Comparison of ENCODE assay signal across 20 mouse cellular contexts in the genomic region with DNA sequence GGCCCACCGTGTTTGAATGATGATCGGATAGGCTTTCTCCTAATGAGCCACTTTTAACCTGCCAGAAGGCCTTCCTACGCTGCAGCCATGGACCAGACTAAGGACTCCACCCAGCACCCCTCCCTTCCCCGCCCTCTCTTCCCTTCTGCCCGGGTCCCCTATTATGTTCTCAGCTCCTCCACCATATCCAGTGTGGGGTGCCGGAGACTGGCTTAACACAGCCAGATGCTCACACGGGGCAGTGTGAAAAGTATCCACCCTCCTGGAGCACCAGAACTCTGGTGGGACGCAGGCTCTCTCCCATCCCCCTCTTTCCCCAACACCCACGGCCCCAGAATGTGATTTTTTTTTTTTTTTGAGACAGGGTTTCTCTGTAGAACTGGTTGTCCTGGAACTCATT. TPM values are rescaled to one million over a fixed set of nuclear protein-coding genes. Genes with fewer than 3 reads are reported as not detected.
DNase-seq lines count a peak whose midpoint lies in the region; ATAC-seq and TF ChIP-seq lines count a peak whose summit lies in the region.
"Had no signal": no experiment of that assay in that cellular context is flagged by ENCODE, and none has a peak within 500 bp of the region (broad histone marks: within the 10 kb centered on the region; RNA-seq: fewer than 3 reads in every experiment).

No protein-coding gene starts in this region.

- ATAC-seq in limb, embryonic 12.5 days (ENCODE audit: insufficient number of reproducible peaks, insufficient read depth, low FRiP score, low TSS enrichment, low read depth) = no peak
- ATAC-seq in liver, postnatal 0 days = no peak
- no peak for ATAC-seq in neural tube, embryonic 15.5 days (ENCODE audit: low FRiP score)
- ATAC-seq: CD4-positive, CD25-positive, alpha-beta regulatory T cell, adult 4 months; Patski had no signal

- H3K9me3 ChIP-seq in limb, embryonic 12.5 days = no peaks in the 10 kb centered on the region
- H3K9me3 ChIP-seq in limb, embryonic 10.5 days (replicated peaks) = no peaks in the 10 kb centered on the region
- H3K9me3 ChIP-seq in liver, postnatal 0 days (ENCODE audit: low read length) = no peaks in the 10 kb centered on the region
- H3K9me3 ChIP-seq in neural tube, embryonic 15.5 days (replicated peaks) = no peaks in the 10 kb centered on the region
- H3K9me3 ChIP-seq: embryonic facial prominence, embryonic 12.5 days; neural tube, embryonic 12.5 days had no signal

- no peak for TF ChIP-seq CTCF in liver, postnatal 0 days (IDR thresholded peaks at IDR 0.05; ENCODE audit: low read depth)

- no peak overlapping the region for H3K4me2 ChIP-seq in limb, embryonic 12.5 days
- no peak overlapping the region for H3K4me2 ChIP-seq in liver, postnatal 0 days (ENCODE audit: low read depth, low read length)
- H3K4me2 ChIP-seq in neural tube, embryonic 15.5 days = no peak overlapping the region
- H3K4me2 ChIP-seq: embryonic facial prominence, embryonic 12.5 days; neural tube, embryonic 12.5 days had no signal

- no peak overlapping the region for H3K4me3 ChIP-seq in limb, embryonic 12.5 days (replicated peaks)
- no peak overlapping the region for H3K4me3 ChIP-seq in limb, embryonic 10.5 days
- no peak overlapping the region for H3K4me3 ChIP-seq in liver, postnatal 0 days (ENCODE audit: low read depth, low read length)
- H3K4me3 ChIP-seq in neural tube, embryonic 15.5 days (replicated peaks) = no peak overlapping the region
- H3K4me3 ChIP-seq: embryonic facial prominence, embryonic 12.5 days; gastrocnemius, adult 2 months; heart, adult 2 months; layer of hippocampus, adult 2 months; neural tube, embryonic 12.5 days had no signal

- no peak overlapping the region for H3K9ac ChIP-seq in limb, embryonic 12.5 days (replicated peaks)
- 0 out of 2 replicates have a peak overlapping the region, but pooled peaks have one; percentile 4 for H3K9ac ChIP-seq in liver, postnatal 0 days (replicated peaks)
- H3K9ac ChIP-seq in neural tube, embryonic 15.5 days (replicated peaks) = no peak overlapping the region
- H3K9ac ChIP-seq: embryonic facial prominence, embryonic 12.5 days; liver, embryonic 14.5 days; neural tube, embryonic 12.5 days had no signal

- H3K36me3 ChIP-seq in limb, embryonic 12.5 days = peaks cover 63% of the 10 kb centered on the region
- H3K36me3 ChIP-seq in limb, embryonic 10.5 days = peaks cover 67% of the 10 kb centered on the region
- H3K36me3 ChIP-seq in liver, postnatal 0 days (replicated peaks; ENCODE audit: insufficient read depth, low read length) = peaks cover 37% of the 10 kb centered on the region
- H3K36me3 ChIP-seq in neural tube, embryonic 15.5 days = peaks cover 16% of the 10 kb centered on the region

- H3K4me1 ChIP-seq in limb, embryonic 12.5 days (replicated peaks) = peaks cover 48% of the 10 kb centered on the region
- peaks cover 68% of the 10 kb centered on the region for H3K4me1 ChIP-seq in limb, embryonic 10.5 days
- peaks cover 31% of the 10 kb centered on the region for H3K4me1 ChIP-seq in liver, postnatal 0 days (ENCODE audit: insufficient read depth)
- H3K4me1 ChIP-seq in neural tube, embryonic 15.5 days = peaks cover 35% of the 10 kb centered on the region

- 62% methylated on average over 9 of the region's 9 CpGs for WGBS in limb, embryonic 12.5 days
- WGBS in limb, embryonic 10.5 days = 69% methylated on average over 9 of the region's 9 CpGs
- 51% methylated on average over 9 of the region's 9 CpGs for WGBS in liver, postnatal 0 days (ENCODE audit: insufficient replicate concordance)
- 56% methylated on average over 9 of the region's 9 CpGs for WGBS in neural tube, embryonic 15.5 days

- no peak for TF ChIP-seq EP300 in liver, postnatal 0 days (IDR thresholded peaks at IDR 0.05; ENCODE audit: low read depth)

- H3K27me3 ChIP-seq in limb, embryonic 12.5 days = no peaks in the 10 kb centered on the region
- H3K27me3 ChIP-seq in limb, embryonic 10.5 days (ENCODE audit: low read depth, poor library complexity, severe bottlenecking) = no peaks in the 10 kb centered on the region
- H3K27me3 ChIP-seq in liver, postnatal 0 days (ENCODE audit: insufficient read depth, low read length) = no peaks in the 10 kb centered on the region
- H3K27me3 ChIP-seq in neural tube, embryonic 15.5 days (replicated peaks) = no peaks in the 10 kb centered on the region
- H3K27me3 ChIP-seq: embryonic facial prominence, embryonic 12.5 days; neural tube, embryonic 12.5 days; Patski had no signal

- DNase-seq in limb, embryonic 10.5 days (ENCODE audit: low spot score) = no peak
- peak; percentile 56 for DNase-seq in ES-CJ7 (ENCODE audit: low read depth, low spot score)
- DNase-seq in c-Kit-positive CD71-positive TER-119-positive erythroid progenitor cells, embryonic 14.5 days (ENCODE audit: low spot score) = peak; percentile 44
- no peak for DNase-seq in liver, postnatal 0 days
- DNase-seq in left cerebral cortex, adult 11 months (ENCODE audit: low spot score) = no peak
- DNase-seq: cerebellum, adult 11-12 months; gastrocnemius, adult 2 months; heart, adult 2 months; lung, postnatal 36 days; midbrain, embryonic 14.5 days; right cerebral cortex, postnatal 4 days; thymus, adult 2 months had no signal

- H3K27ac ChIP-seq in limb, embryonic 12.5 days = 0 out of 2 replicates have a peak overlapping the region, but pooled peaks have one; percentile 13
- no peak overlapping the region for H3K27ac ChIP-seq in limb, embryonic 10.5 days
- peak overlapping the region; percentile 84 for H3K27ac ChIP-seq in liver, postnatal 0 days (ENCODE audit: low read depth)
- H3K27ac ChIP-seq in neural tube, embryonic 15.5 days (replicated peaks) = no peak overlapping the region
- H3K27ac ChIP-seq: embryonic facial prominence, embryonic 12.5 days; gastrocnemius, adult 2 months; heart, adult 2 months; layer of hippocampus, adult 2 months; neural tube, embryonic 12.5 days had no signal

RNA-seq across cellular contexts. Expression of a gene that starts 3.1 kb away (rescaled TPM):
- polyA plus RNA-seq in limb, embryonic 12.5 days (2016; fragmentation: Nextera tagmentation; extraction: Ambion mirVana) = 299 and 305 TPM in 2 replicates
- 285 and 308 TPM in 2 replicates for polyA plus RNA-seq in limb, embryonic 10.5 days (2016; fragmentation: Nextera tagmentation; extraction: Ambion mirVana)
- polyA plus RNA-seq in liver, postnatal 0 days (2015; fragmentation: Nextera tagmentation; extraction: Ambion mirVana) = 223 and 249 TPM in 2 replicates
- 189 and 207 TPM in 2 replicates for polyA plus RNA-seq in neural tube, embryonic 15.5 days (2015; fragmentation: Nextera tagmentation; extraction: Ambion mirVana)

RNA-seq across cellular contexts. Expression of a gene that starts 5.8 kb away (rescaled TPM):
- 52.3 and 52.7 TPM in 2 replicates for polyA plus RNA-seq in limb, embryonic 12.5 days (2016; fragmentation: Nextera tagmentation; extraction: Ambion mirVana)
- 68.9 and 75.6 TPM in 2 replicates for polyA plus RNA-seq in limb, embryonic 10.5 days (2016; fragmentation: Nextera tagmentation; extraction: Ambion mirVana)
- 19.8 and 23.7 TPM in 2 replicates for polyA plus RNA-seq in liver, postnatal 0 days (2015; fragmentation: Nextera tagmentation; extraction: Ambion mirVana)
- 6.8 and 15.4 TPM in 2 replicates for polyA plus RNA-seq in neural tube, embryonic 15.5 days (2015; fragmentation: Nextera tagmentation; extraction: Ambion mirVana)

RNA-seq across cellular contexts. Expression of a gene that starts 22.4 kb away (rescaled TPM):
- 11.9 and 13.9 TPM in 2 replicates for polyA plus RNA-seq in limb, embryonic 12.5 days (2016; fragmentation: Nextera tagmentation; extraction: Ambion mirVana)
- polyA plus RNA-seq in limb, embryonic 10.5 days (2016; fragmentation: Nextera tagmentation; extraction: Ambion mirVana) = 10.7 and 11.8 TPM in 2 replicates
- polyA plus RNA-seq in liver, postnatal 0 days (2015; fragmentation: Nextera tagmentation; extraction: Ambion mirVana) = 2.6 and 3.4 TPM in 2 replicates
- 2.1 and 5.1 TPM in 2 replicates for polyA plus RNA-seq in neural tube, embryonic 15.5 days (2015; fragmentation: Nextera tagmentation; extraction: Ambion mirVana)

RNA-seq across cellular contexts. Expression of a gene that starts 37.7 kb away (rescaled TPM):
- polyA plus RNA-seq in limb, embryonic 12.5 days (2016; fragmentation: Nextera tagmentation; extraction: Ambion mirVana) = 5.9 and 8.4 TPM in 2 replicates
- 4.0 and 5.7 TPM in 2 replicates for polyA plus RNA-seq in limb, embryonic 10.5 days (2016; fragmentation: Nextera tagmentation; extraction: Ambion mirVana)
- 6.8 and 6.9 TPM in 2 replicates for polyA plus RNA-seq in liver, postnatal 0 days (2015; fragmentation: Nextera tagmentation; extraction: Ambion mirVana)
- 6.7 and 9.5 TPM in 2 replicates for polyA plus RNA-seq in neural tube, embryonic 15.5 days (2015; fragmentation: Nextera tagmentation; extraction: Ambion mirVana)

RNA-seq across cellular contexts. Expression of a gene that starts 37.9 kb away (rescaled TPM):
- polyA plus RNA-seq in limb, embryonic 12.5 days (2016; fragmentation: Nextera tagmentation; extraction: Ambion mirVana) = 39.0 and 48.0 TPM in 2 replicates
- polyA plus RNA-seq in limb, embryonic 10.5 days (2016; fragmentation: Nextera tagmentation; extraction: Ambion mirVana) = 49.4 and 51.5 TPM in 2 replicates
- polyA plus RNA-seq in liver, postnatal 0 days (2015; fragmentation: Nextera tagmentation; extraction: Ambion mirVana) = 29.3 and 30.7 TPM in 2 replicates
- 103 and 113 TPM in 2 replicates for polyA plus RNA-seq in neural tube, embryonic 15.5 days (2015; fragmentation: Nextera tagmentation; extraction: Ambion mirVana)

Comparison
In these comparisons a context has a peak if more than half of its experiments do, and no peak if none do; other contexts are left out.
1. H3K27ac ChIP-seq: peak in limb, embryonic 12.5 days (single experiment) and liver, postnatal 0 days (single experiment); none in limb, embryonic 10.5 days (single experiment) and neural tube, embryonic 15.5 days (single experiment).
2. DNase-seq: peak in ES-CJ7 (single experiment) and c-Kit-positive CD71-positive TER-119-positive erythroid progenitor cells, embryonic 14.5 days (single experiment); none in limb, embryonic 10.5 days (single experiment), liver, postnatal 0 days (single experiment) and left cerebral cortex, adult 11 months (single experiment).